Mouse (Mus musculus) neutrophil, adult 5-6 weeks (primary cell): ENCODE data around the gene Plekhm2. TPM values are rescaled to one million over a fixed set of nuclear protein-coding genes. Genes with fewer than 3 reads are reported as not detected.

ENCODE experiments used
- ATAC-seq: fragments of 151-379, 151-347 bp; 2 replicates; pipeline ENCODE4 v1.8.0; 2017; ENCODE audit warnings: mild to moderate bottlenecking, moderate TSS enrichment; ENCODE audit not compliant: insufficient number of reproducible peaks, poor library complexity, low FRiP score, severe bottlenecking; ENCODE audit errors: extremely low read depth
- total RNA-seq: library from RNA; stranded (forward); fragments of 200-1000 nt; gene quantifications from 2 replicates; pipeline ENCODE4 v1.2.3, GENCODE M21; 2017

Plekhm2 gene
- total RNA-seq, 1 experiment from 2014 or later: 15.6 TPM

- peak; percentile 58 for ATAC-seq
These were observed 46.0 kb downstream of the Plekhm2 start, which contains the start of gene Tmem82 for GRCm38 (mm10) chr4:141618565-141619243. Gene Tmem82 (minus strand): TSS chr4:141618633.

DNA sequence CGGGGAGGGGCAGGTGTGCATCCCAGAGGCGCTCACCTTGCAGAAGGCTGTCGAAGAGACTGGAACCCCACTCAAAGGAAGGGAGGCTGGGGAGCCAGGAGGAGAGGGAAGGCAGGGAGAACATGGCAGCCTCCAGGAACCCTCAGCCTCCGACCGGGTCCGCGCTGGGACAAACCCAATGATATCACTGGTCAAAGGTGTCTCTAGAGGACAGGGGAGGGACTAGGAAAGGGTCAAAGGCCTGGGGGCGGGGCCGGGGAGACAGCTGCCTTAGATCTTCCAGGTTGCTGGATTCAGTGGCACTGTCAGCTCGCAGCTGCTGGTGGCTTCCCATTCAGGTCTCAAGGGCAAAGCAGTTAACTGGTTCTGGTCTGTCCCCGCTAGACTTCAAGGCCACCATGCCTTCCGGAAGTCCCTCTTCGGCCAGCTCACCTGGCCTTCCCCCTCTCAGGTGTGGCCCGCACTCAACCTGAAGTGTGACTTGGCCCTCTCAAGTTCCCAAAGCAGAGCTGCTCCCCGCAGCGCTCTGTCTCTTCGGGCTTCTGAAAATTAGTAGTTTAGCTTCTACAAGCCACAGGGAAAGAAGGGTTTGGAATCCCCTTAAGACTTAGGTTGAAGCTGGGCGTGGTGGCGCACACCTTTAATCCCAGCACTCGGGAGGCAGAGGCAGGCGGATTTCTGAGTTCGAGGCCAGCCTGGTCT lies 46.7 kb downstream of the Plekhm2 start:
- ATAC-seq: no peak

- ATAC-seq: peak; percentile 14; the same call in 1 of the 2 replicates
These were observed 47.4 kb downstream of the Plekhm2 start for GRCm38 (mm10) chr4:141617299-141617698.

DNA sequence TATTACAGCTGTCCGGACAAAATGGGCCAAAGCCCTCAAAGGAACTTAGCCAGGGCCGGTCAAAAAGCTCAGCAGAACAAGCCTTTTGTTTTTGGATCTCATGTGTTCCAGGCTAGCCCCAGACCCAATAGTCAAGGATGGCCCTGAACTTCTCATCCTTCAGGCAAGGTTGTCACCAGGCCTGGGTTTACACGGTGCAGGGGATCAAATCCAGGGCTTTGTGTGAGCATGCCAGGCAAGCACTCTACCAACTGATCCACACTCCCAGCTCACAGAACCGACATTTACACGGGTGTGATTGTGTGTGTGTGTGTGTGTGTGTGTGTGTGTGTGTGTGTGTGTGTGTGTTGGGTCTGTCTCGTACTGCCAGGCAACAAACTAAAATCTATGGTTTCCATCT lies 47.9 kb downstream of the Plekhm2 start:
- ATAC-seq: no peak

- no peak for ATAC-seq
These were observed 49.8 kb downstream of the Plekhm2 start for GRCm38 (mm10) chr4:141614946-141615345.

GRCm38 (mm10) chr4:141609538-141609937 lies 55.2 kb downstream of the Plekhm2 start:
- no peak for ATAC-seq

- ATAC-seq: no peak
These were observed 58.8 kb downstream of the Plekhm2 start, which contains the start of gene Fblim1 for GRCm38 (mm10) chr4:141605861-141606260. Gene Fblim1 (minus strand): TSS chr4:141606096.

DNA sequence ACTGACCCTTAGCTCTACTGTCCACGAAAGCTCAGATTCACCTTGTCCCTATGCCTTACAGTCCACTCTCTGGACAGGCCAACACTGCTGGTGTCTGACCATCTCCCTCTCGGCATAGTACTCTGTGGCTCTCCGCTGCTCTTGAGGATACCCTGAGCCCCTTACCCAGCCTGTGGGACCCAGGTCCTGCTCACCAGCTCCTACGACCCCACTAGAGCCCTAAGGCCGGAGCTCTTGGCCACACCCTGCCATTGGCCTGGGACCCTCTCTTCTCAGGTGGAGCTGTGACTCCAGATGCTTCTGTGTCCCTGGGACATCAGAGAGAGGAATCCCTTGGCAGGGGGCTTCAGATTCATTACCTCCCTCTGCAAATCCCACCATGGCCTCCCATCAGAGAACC lies 59.3 kb downstream of the Plekhm2 start:
- ATAC-seq: no peak

- no peak for ATAC-seq
These were observed 60.2 kb downstream of the Plekhm2 start for GRCm38 (mm10) chr4:141604493-141604892.

GRCm38 (mm10) chr4:141603921-141604320 lies 60.8 kb downstream of the Plekhm2 start:
- no peak for ATAC-seq

DNA sequence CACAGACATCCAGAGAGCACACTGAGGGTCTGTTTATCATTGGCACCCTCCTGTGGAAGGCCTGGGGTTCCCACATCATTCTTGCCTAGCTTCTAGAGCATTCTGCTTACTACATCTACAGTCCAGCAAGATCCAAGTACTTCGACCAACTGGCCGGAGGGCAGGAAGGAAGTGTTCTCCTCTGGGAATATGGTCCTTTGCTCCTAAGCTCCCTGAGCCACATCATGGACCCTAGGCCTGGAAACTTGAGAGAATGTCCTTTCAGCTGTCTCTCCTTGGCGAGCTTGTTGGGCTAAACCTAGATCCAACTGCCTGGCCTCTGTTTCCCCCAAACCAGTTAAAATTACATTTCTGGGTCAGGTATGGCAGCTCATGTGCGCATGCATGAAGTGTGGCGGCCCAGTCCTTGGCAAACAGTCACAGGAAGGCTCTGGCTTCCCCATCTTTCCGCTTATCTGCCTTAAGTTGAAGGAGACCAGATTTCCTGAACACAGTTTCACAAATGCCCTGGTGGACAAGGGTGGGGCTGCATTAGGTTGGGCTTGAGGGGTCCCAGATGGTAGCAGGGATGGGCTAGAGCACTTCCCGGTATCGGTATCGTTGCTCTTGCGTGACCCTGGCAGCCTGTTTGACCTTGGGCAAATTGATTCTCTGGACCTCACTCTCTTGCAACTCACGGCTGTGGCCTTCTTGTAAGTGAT lies 62.0 kb downstream of the Plekhm2 start:
- no peak for ATAC-seq

DNA sequence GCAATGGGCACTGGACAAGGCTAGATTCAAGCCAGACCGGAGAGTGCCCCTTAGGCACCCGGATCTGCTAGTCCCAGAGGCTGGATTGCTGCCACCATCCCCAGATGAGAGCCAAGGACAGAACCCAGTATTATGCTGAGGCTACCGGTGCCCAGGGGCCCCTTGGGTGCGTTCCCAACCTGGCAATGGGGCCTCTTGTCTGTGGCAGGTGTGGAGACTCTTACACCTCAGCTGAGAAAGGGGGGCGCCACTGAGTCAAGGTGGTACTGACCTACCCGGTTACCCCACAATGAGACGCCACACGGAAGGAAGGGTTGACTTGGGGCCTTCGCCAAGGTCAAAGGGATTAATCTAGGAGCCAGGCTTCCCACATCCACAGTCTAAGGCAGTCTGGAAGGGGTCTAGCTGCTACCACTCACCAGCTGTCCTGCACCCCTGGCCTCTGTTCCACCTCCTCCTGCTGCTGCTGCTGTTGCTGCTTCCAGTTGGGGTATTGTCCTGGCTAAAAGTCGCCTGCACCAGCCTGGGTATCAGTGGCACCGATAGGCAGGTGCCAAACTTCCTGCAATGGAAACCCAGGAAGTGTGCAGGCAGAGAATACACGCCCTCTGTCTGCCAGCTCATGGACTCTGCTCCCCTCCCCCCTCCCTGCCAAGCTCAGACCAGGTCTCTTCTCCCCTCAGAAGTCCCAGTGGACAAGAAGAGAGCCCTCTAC lies 63.4 kb downstream of the Plekhm2 start:
- no peak for ATAC-seq

DNA sequence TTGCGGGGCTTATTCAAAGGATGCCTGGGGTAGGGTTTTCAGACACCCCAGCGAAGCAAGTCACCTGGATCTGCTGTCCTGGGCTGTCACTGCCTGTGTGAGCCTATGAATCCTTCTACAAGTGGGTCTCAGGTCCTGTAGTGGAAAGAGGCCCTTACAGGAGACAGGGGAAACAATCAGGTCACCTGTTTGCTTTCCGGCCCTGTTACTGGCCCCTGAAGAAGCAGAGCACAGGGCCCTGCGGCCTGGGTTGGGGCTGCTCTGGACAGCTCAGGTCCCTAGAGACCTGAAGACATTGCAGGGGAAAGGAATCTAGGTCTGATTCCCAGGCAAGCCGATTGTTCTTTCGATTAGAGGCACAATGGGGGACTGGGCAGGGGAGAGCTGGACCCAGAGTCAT lies 64.3 kb downstream of the Plekhm2 start:
- no peak for ATAC-seq

DNA sequence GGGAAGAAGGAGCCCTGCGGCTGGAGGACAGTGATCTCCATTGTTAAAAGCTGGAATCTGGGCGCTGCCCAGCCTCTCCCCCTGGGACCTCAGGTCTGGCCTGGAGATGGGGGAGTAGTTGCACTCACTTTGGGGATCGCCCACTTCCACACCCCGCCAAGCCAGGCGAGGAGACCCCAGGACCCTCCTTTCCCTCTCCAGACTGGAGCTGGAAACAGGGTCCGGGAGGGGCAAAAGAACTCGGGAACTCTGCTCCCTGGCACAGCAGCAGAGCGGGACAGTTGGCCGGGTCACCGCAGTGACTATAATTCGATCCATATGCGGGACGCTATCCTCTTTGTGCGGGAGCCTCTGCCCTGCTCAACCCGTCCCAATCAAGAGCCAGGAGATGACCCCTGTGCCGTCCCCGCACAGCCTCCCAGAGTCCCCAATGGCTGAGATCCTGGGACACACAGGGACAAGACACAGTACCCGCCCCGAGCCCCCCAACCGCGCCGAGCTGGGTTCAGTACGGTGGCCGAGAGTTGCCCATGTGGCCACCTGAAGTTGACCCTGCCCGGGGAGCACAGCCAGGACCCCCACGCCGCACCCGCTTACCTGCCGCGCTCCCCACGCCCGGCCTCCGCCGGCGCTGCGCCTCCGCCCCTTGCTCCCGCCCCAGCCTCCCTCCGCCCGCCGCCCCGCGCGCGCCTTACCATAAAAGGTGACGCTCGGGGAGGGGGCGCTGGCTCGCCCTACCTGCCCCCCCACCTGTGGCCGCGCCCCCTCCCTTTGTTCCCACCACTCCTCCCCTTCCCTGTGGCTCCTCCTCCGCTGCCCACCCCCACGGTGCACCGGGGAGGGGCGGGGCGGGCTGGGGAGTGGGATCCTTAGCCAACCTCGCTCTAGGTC lies 65.2 kb downstream of the Plekhm2 start:
- no peak for ATAC-seq

- ATAC-seq: no peak
These were observed 65.8 kb downstream of the Plekhm2 start for GRCm38 (mm10) chr4:141598894-141599250.

- ATAC-seq: no peak
These were observed 66.4 kb downstream of the Plekhm2 start for GRCm38 (mm10) chr4:141598199-141598893.

- ATAC-seq: no peak
These were observed 67.9 kb downstream of the Plekhm2 start for GRCm38 (mm10) chr4:141596700-141597328.
